Mouse (Mus musculus): Measurements from ENCODE around the gene Ugt1a9.

The Ugt1a9 gene

GRCm38 (mm10) chr1:88237311-88237710, 166.7 kb downstream of the Ugt1a9 start:
- DNase-seq: no peak

- DNase-seq: no peak
Observed at GRCm38 (mm10) chr1:88238771-88239170, 168.2 kb downstream of the Ugt1a9 start.

GRCm38 (mm10) chr1:88240072-88240471, 169.5 kb downstream of the Ugt1a9 start:
- DNase-seq: no peak

- DNase-seq: no peak
Observed at GRCm38 (mm10) chr1:88240579-88240978, 170.0 kb downstream of the Ugt1a9 start.

GRCm38 (mm10) chr1:88243861-88244260, 173.3 kb downstream of the Ugt1a9 start:
- DNase-seq: no peak

- DNase-seq: no peak
Observed at GRCm38 (mm10) chr1:88245881-88246280, 175.3 kb downstream of the Ugt1a9 start.

GRCm38 (mm10) chr1:88246386-88246785, 175.8 kb downstream of the Ugt1a9 start:
- no peak for DNase-seq

GRCm38 (mm10) chr1:88247660-88248059, 177.1 kb downstream of the Ugt1a9 start:
- DNase-seq: no peak

- peak in 1 of 2 experiments; percentile 28 for DNase-seq
Observed at GRCm38 (mm10) chr1:88248658-88249057, 178.1 kb downstream of the Ugt1a9 start.

GRCm38 (mm10) chr1:88249596-88249995, 179.0 kb downstream of the Ugt1a9 start:
- DNase-seq: no peak

GRCm38 (mm10) chr1:88250023-88250422, 179.4 kb downstream of the Ugt1a9 start:
- no peak for DNase-seq

- no peak for DNase-seq
Observed at GRCm38 (mm10) chr1:88253106-88253505, 182.5 kb downstream of the Ugt1a9 start.

- no peak for DNase-seq
Observed at GRCm38 (mm10) chr1:88253540-88253939, 182.9 kb downstream of the Ugt1a9 start.

GRCm38 (mm10) chr1:88254793-88255465, 184.3 kb downstream of the Ugt1a9 start:
- peak in 1 of 2 experiments; percentile 38 for DNase-seq

GRCm38 (mm10) chr1:88255466-88255857, 184.9 kb downstream of the Ugt1a9 start:
- DNase-seq: peak in 1 of 2 experiments; percentile 35

GRCm38 (mm10) chr1:88255989-88256754, 185.6 kb downstream of the Ugt1a9 start:
- peak; percentile 54 to 62 for DNase-seq

- DNase-seq: no peak
Observed at GRCm38 (mm10) chr1:88256886-88257663, 186.5 kb downstream of the Ugt1a9 start.

- no peak for DNase-seq
Observed at GRCm38 (mm10) chr1:88257681-88258080, 187.1 kb downstream of the Ugt1a9 start.

GRCm38 (mm10) chr1:88258361-88258760, 187.8 kb downstream of the Ugt1a9 start:
- peak in 1 of 2 experiments; percentile 32 for DNase-seq

GRCm38 (mm10) chr1:88258881-88259642, 188.5 kb downstream of the Ugt1a9 start:
- DNase-seq: peak; percentile 42 to 55

- peak in 1 of 2 experiments; percentile 29 for DNase-seq
Observed at GRCm38 (mm10) chr1:88259643-88260024, 189.0 kb downstream of the Ugt1a9 start.

GRCm38 (mm10) chr1:88260114-88260513, 189.5 kb downstream of the Ugt1a9 start:
- peak in 1 of 2 experiments; percentile 51 for DNase-seq

All from cerebellum, postnatal 25 days (tissue).